Mouse (Mus musculus) lung, postnatal 0 days (tissue): Measurements from ENCODE around the gene Akap1.

Experiments used
- CTCF ChIP-seq: IDR thresholded peaks from 2 replicates; pipeline ENCODE4 v1.5.1; 2016; ENCODE audit warnings: antibody characterized with exemption, mild to moderate bottlenecking
- EP300 ChIP-seq: IDR thresholded peaks from 2 replicates; pipeline ENCODE4 v1.6.1; 2016; ENCODE audit warnings: antibody characterized with exemption, mild to moderate bottlenecking, control low read depth

DNA sequence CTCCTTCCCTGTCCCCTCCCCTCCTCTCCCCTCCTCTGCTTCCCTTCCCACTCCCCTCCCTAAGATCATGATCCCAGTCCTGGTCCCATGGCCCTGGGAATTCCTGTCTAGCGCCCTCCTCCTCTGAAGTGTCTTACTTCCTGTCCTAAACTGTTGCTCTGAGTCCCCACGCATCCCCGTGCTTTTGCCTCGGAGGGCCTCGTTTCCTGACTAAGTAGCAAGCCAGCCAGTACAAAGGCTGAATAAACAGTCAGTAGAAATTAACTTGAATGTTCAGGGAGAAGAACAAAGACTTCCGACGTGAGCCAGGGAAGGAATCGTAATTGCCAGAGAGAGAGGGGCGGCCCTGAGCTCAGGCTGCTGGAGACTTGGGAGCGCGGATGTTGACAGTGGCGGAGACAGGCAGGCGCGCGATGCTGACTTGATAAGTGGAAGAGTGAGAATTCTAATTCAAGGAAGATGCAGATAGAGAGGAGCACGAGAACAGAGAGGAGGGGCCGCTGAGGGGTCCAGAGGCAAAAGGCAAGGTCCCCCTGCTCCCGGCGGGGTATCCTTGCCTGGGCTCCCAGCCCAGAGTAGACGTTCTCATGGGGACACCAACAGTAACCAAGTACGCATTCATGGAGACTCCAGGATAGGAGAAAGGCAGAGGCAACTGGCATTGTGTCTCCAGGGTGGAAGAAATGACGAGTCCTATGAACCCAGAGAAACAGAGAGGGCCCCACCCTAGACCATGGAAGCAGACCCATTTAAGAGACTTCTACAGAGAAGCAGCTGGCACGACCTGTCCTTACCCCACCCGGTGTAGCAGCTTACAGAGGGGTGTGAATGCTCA lies 43.4 kb downstream of the Akap1 start:
- TF ChIP-seq CTCF (peak; percentile 41), EP300 (peak; percentile 71; the same call in 1 of the 2 replicates)
